Mouse (Mus musculus) ES-E14 (cell line): ENCODE measurements around the gene Fam160a1.

ENCODE experiments used
- HCFC1 ChIP-seq: IDR thresholded peaks from 2 replicates; pipeline ENCODE4 v1.6.1; 2012; ENCODE audit warnings: low read length, inconsistent platforms, borderline replicate concordance; ENCODE audit not compliant: insufficient read depth
- MAFK ChIP-seq: IDR thresholded peaks from 2 replicates; pipeline ENCODE4 v1.6.1; 2014; ENCODE audit warnings: mild to moderate bottlenecking, low read depth, low read length, inconsistent platforms; ENCODE audit not compliant: insufficient read depth
- ZC3H11A ChIP-seq: IDR thresholded peaks from 2 replicates; pipeline ENCODE4 v1.6.1; 2012; ENCODE audit warnings: low read depth, mild to moderate bottlenecking, inconsistent platforms, low read length, borderline replicate concordance
- ZNF384 ChIP-seq: IDR thresholded peaks from 2 replicates; pipeline ENCODE4 v1.6.1; 2012; ENCODE audit warnings: low read depth, low read length, inconsistent platforms

DNA sequence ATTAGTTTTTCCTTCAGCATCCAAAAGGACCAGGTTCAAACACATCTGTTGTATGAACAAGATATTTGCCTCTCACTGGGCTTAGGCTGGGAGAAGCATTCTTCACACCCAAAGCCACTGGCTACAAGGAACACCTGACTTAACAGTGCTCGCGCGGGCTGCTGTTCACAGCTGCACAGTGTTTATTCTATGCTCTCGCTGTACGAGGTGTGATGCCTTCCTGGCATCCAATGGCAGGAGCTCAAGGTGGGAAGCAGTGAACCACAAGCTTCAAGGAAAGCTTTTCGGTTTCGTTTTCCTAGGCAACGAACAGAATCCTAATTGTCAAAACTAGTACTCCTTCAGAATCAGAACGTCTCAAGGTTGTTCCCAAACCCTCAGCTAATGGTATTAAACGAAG is 40.4 kb downstream of the Fam160a1 start:
- TF ChIP-seq MAFK (no peak), ZNF384 (no peak), ZC3H11A (no peak), HCFC1 (no peak)
